ENCODE assay signal across 25 mouse cellular contexts in genomic region chr7:30723274-30723953, GRCm38 (mm10). TPM values are rescaled to one million over a fixed set of nuclear protein-coding genes. Genes with fewer than 3 reads are reported as not detected.
"Had no signal": no experiment of that assay in that cellular context is flagged by ENCODE, and none has a peak within 500 bp of the region (broad histone marks: within the 10 kb centered on the region; RNA-seq: fewer than 3 reads in every experiment).

No protein-coding gene starts in this region.

- H3K27me3 ChIP-seq: liver, embryonic 13.5 days; midbrain, embryonic 15.5 days had no signal

- H3K9me3 ChIP-seq: limb, embryonic 13.5 days; liver, embryonic 13.5 days; midbrain, embryonic 12.5 days; midbrain, embryonic 15.5 days; neural tube, embryonic 13.5 days had no signal

- H3K36me3 ChIP-seq: midbrain, embryonic 15.5 days had no signal

- DNase-seq: kidney, adult 2 months; kidney, postnatal 25 days; layer of hippocampus, adult 9-11 months; layer of hippocampus, postnatal 36 days; liver, embryonic 13.5 days; lung, postnatal 14 days; lung, postnatal 4 days; retina, postnatal 1 day; right cerebral cortex, postnatal 25 days; spleen, adult 18-20 months; thymus, adult 18-20 months; thymus, postnatal 36 days had no signal

- H3K9ac ChIP-seq: limb, embryonic 13.5 days; liver, embryonic 13.5 days; midbrain, embryonic 12.5 days; midbrain, embryonic 15.5 days; neural tube, embryonic 13.5 days had no signal

- H3K4me3 ChIP-seq: layer of hippocampus, adult 2 months; left cerebral cortex, adult 2 months; limb, embryonic 13.5 days; liver, embryonic 13.5 days; midbrain, embryonic 12.5 days; midbrain, embryonic 15.5 days; neural tube, embryonic 13.5 days had no signal

- H3K4me2 ChIP-seq: limb, embryonic 13.5 days; liver, embryonic 13.5 days; midbrain, embryonic 12.5 days; midbrain, embryonic 15.5 days; neural tube, embryonic 13.5 days had no signal

- H3K27ac ChIP-seq: kidney, postnatal 0 days; layer of hippocampus, adult 2 months; left cerebral cortex, adult 2 months; limb, embryonic 13.5 days; liver, embryonic 13.5 days; midbrain, embryonic 12.5 days; midbrain, embryonic 15.5 days; neural tube, embryonic 13.5 days had no signal

- ATAC-seq: intestine, postnatal 0 days; midbrain, embryonic 15.5 days had no signal

RNA-seq across cellular contexts. Expression of gene Atp4a, which starts 11.4 kb away (rescaled TPM):
- polyA plus RNA-seq: urinary bladder, adult 2 months had no signal

RNA-seq across cellular contexts. Expression of gene Gapdhs, which starts 20.1 kb away (rescaled TPM):
- polyA plus RNA-seq: intestine, postnatal 0 days; large intestine, adult 2 months; liver, embryonic 13.5 days; liver, embryonic 16.5 days; urinary bladder, adult 2 months had no signal

RNA-seq across cellular contexts. Expression of gene 2200002J24Rik, which starts 24.7 kb away (rescaled TPM):
- polyA plus RNA-seq: kidney, embryonic 14.5 days; limb, embryonic 13.5 days; liver, adult 2 months; midbrain, embryonic 12.5 days; midbrain, embryonic 15.5 days; neural tube, embryonic 13.5 days; urinary bladder, adult 2 months had no signal
